Mouse (Mus musculus) cerebellum, postnatal 14 days (tissue): ENCODE results near the gene Prss30.
A peak's percentile ranks its signal among the peaks of the same experiment; 100 is the strongest.

ENCODE experiments used
- DNase-seq, 2 experiments: peaks; one replicate each; pipeline ENCODE4 v3.0.0; 2021; ENCODE audit warnings: mixed read lengths in 2 of 2

The Prss30 gene

DNA sequence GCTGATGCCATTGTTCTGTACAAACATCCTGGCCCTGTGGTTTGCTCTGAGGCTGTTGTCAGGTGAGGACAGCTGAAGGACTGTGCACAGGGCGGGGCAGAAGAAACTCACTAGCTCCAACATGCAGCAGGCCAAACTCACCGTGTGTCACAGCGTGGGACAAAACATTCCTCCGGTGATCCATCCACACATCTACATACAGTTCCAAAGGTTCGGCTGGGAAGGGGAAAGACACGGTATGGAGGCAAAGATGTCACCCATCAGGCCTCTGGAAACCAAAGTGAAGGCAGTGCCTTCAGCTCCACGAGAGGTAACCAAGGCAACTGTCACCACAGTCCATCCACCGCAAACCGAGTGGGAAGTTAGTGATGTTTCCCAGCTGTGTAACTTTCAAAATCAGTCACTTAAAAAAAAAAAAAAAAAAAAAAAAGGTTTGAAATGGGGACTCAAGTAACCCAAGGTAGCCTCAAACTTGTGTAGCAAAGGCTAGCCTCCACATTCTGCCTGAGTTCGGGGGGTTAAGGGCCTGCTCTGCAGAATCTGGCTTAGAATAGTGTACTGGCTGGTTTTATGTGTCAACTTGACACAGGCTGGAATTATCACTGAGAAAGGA is at the start of gene Prss30:
Prss30 (minus strand) TSS at position 270 of the 613 bp plus-strand sequence.
- no peak for DNase-seq

- DNase-seq: no peak
Measured at GRCm38 (mm10) chr17:24029477-24029876, 49.1 kb upstream of the Prss30 start.

- DNase-seq: no peak
Measured at GRCm38 (mm10) chr17:24021375-24022199, 41.2 kb upstream of the Prss30 start.

DNA sequence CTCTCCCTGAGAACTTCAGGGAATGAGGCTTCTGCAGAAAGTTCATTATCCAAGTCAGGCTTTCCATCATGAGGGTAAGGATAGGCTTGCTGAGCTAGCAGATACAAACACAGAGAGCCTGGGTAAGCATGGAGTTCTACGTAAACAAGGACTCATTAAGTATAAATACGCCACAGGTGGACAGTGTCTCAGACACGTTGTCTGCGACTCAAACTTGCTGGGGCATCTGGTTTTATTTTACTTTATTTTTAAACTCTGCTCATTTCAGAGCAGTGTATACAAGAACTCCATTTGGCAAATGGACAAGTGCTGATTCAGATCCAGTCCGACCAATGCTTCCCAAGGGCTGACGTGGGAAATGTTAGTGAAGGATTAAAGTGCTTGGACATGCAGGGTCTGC is 40.3 kb upstream of the Prss30 start:
- no peak for DNase-seq

- DNase-seq: peak; percentile 25 to 37
Measured at GRCm38 (mm10) chr17:24015727-24016126, 35.4 kb upstream of the Prss30 start.

GRCm38 (mm10) chr17:24014433-24014965 is 34.1 kb upstream of the Prss30 start:
- DNase-seq: no peak

DNA sequence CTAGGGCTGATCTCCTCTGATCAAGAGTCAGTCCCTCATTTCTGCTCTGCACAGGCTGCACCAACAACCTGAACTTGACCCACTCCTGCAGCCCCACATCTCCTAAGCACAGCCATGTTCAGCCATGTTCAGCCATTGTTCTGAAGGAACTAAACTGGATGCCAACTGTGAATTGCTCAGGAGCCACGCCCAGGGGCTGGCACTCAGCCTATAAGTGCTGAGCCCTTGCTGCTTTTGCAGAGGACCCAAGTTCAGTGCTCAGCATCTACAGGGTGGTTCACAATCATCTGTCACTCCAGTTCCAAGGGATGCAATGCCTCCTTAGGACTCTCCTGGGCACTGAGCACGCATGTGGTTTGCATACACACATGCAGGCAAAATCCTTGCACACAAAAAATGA is 32.6 kb upstream of the Prss30 start:
- no peak for DNase-seq

DNA sequence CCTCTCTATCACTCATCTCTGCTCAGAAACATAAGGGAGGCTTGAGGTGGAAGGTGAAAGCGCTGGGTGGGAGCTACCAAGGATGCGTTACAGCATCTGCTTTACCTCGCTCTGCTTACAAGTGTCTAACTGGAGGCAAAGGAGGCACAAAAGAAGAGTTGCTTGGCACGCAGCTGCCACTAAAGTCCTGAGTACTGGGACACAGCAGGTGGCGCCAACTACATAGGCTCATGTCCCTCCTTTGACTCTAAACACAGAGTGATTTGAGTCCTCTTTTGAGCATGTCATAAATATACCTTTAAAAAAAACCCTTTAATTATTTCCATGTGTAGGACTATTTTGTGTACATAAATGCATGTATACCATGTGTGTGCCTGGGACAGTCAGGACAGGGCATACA is 29.3 kb upstream of the Prss30 start:
- DNase-seq: no peak

DNA sequence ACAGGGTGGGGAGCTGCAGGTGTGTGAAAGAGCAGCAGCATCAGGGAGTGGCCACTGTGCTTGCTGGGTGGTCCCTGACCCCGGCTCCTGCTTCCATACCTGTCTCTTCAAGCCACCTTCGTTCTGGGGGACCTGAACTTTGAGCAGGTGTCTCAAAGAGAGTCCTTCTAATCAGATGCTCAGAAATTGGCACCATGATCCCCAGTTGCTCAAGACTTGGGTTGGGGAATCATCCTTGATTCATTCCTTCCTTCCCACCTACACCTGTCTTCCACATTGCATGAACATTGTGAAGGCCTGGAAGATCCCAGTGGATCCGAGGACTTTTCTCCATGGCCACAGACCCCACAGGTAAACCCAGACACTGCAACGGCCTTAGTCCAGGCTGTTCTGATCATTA is 27.7 kb upstream of the Prss30 start:
- no peak for DNase-seq

DNA sequence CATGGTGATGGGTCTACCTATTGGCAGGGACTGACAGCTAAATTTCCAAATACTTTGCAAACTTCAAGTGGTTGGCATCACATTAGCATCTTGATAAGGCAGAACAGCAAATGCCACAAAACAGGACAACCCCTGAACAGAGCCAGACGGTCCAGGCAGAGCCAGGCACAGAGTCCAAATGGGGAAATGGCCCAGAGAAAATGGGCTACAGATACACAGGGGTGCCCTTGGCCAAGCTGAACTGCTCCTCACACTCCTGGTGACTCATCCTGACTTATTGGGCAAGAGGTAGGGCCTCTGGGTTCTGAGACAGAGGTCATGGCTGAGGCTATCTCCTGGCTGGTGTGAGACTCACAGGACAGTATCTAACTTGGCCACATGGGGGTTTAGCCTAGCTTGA is 27.0 kb upstream of the Prss30 start:
- no peak for DNase-seq

DNA sequence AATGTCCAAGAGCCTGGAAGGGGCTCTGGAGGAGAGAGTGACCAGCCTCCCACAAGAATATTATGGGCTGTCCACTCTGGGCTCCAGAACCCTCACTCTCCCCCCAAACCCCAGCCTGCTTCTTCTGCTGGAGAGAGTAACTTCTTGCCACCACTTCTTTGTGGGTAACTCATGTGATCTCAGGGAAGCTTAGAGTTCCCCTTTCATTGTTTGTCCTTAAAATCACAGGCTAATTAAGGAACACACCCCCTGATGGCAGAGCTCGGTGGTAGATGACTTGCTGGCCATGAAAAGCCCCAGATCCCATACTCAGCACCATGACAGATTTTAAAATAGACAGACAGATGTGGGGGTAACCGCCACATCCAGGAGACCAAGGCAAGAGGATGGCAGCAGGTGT is 26.6 kb upstream of the Prss30 start:
- DNase-seq: no peak

GRCm38 (mm10) chr17:24005049-24005448 is 24.7 kb upstream of the Prss30 start:
- DNase-seq: no peak

GRCm38 (mm10) chr17:24004071-24004665 is 23.8 kb upstream of the Prss30 start:
- DNase-seq: peak; percentile 67 to 69

DNA sequence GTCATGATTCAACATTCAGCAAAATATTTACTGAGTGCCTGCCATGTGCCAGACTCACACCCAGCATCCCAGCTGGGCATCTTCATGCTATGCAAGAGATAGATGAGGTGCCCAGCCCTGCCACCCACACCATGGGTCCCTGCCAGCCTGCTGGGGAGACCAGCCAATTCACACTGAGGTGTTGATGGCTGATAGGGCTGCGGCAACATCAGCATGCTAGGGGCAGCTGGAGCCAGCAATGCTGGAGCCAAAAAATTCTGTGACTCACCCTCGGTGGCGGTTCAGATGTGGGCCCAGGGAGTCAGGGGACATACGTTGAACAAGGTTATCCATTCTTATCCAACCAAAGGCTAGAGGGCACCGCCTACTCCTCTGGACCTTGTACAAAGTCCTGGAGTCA is 20.0 kb upstream of the Prss30 start:
- peak; percentile 27 to 47 for DNase-seq

DNA sequence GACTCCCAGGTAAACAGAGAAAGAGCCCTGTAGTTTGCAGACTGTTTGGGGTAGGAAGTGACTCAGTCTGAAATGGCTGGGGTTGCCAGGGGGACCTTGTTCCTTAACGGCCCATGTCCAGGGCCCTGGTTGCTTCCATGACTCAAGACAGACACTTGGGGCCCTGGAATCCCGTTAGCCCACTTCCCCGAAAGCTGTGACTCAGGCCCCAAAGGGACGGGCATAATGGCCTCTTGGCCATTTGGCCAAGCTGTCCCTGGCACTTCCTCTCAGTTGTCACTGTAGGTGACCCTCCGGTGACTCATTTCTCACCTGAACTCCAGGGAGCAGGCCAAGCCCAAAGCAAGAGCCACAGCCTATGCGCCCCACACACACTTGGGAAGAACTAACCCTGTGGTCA is 18.0 kb upstream of the Prss30 start:
- DNase-seq: no peak

GRCm38 (mm10) chr17:23997901-23998300 is 17.5 kb upstream of the Prss30 start, which contains the start of gene Prss22:
Prss22 (minus strand) TSS chr17:23998100.
- no peak for DNase-seq

DNA sequence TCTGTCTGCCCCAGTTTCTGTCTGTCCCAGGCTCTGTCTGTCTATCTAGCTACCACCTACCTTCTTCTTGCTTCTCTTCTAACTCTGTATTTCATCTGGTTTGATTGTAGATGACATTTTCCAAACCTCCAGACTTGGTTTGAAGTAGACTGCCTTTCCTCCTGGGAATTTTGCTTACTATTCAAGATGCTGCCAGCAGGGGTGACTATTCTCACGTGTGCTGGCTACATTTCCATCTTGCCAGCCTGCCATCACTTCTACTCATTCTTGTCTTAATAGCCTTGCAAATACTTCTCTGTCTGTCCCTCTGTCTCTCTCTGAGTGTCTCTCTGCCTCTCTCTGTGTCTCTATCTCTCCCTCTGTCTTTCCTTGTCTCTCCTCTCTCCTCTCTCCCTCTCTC is 15.1 kb upstream of the Prss30 start:
- no peak for DNase-seq

DNA sequence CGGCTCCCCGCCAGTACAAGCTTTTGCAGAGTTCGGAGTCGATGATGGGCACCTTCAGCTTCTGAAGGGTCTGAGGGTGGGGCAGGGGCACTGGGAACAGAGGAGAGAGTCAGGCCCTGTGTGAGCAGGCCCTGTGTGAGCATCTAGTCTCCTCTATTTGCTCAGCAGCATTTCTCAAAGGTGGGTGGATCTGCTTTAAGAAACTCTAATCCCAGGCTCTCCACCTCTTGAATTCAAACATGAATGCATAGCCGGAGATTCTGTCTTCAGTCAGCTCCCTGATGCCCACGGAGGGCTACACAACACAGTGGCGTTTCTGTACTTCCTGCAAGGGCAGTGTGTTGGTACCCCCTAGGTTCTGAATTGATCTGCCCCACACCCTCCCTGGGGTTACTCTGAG is 14.3 kb upstream of the Prss30 start:
- DNase-seq: no peak

- peak; percentile 96 to 99 for DNase-seq
Measured at GRCm38 (mm10) chr17:23993559-23994428, 13.4 kb upstream of the Prss30 start.

- DNase-seq: no peak
Measured at GRCm38 (mm10) chr17:23992789-23993553, 12.6 kb upstream of the Prss30 start.

DNA sequence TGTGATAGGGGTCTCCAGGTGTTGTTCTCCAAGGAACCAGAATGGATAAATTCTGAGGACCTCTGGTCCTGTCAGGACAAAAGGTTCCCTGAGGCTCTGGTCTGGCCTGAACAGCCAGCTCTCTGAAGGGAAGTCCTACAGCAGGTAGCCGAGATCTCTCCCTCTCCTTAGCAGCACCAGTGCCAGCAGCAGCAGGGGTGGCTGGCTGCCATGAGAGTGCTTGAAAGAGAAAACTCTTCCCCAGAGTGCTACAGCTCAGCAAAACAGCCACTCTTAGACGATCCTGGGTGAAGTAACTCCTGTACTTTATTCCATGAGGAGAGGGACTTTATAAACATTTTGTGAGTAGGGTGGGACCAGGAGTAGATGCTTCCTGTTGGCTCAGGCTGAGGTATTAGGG is 9.4 kb upstream of the Prss30 start:
- DNase-seq: no peak

DNA sequence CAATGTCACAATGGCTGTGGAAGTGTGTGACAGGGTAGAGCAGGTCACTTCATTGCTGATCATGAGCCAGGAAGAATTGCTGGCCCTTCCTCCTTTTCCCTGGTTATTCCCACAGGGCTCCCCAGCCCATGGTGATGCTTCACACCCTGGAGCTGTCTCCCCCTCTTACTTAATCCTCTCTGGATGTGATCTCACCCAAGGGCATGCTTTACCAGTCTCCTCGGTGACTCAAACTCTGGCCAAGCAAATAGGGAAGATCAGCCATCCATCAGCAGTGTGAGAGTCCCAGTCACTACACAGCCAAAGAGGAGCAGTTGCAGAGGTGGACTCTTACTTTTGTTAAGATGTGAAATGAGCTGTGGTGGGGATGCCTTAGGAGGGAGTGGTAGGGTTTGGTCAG is 4.6 kb upstream of the Prss30 start:
- DNase-seq: no peak
